Mouse (Mus musculus) myocyte (in vitro differentiated cells): ENCODE data around the gene Dock6.

Experiments used
- POLR2A ChIP-seq: IDR thresholded peaks from one replicate; pipeline ENCODE4 v1.6.1; 2011; ENCODE audit warnings: low read depth, mild to moderate bottlenecking, control low read depth, moderate library complexity; ENCODE audit not compliant: insufficient read length
- POLR2AphosphoS2 ChIP-seq: IDR thresholded peaks from one replicate; pipeline ENCODE4 v1.6.1; 2011; ENCODE audit warnings: low read depth, control low read depth; ENCODE audit not compliant: insufficient read length
- REST ChIP-seq: IDR thresholded peaks from one replicate; pipeline ENCODE4 v1.6.1; 2011; ENCODE audit warnings: mild to moderate bottlenecking, control low read depth, moderate library complexity; ENCODE audit not compliant: insufficient read depth, insufficient read length
- TCF12 ChIP-seq: IDR thresholded peaks from one replicate; pipeline ENCODE4 v1.6.1; 2011; ENCODE audit warnings: mild to moderate bottlenecking, control low read depth; ENCODE audit not compliant: poor library complexity, insufficient read depth, severe bottlenecking
- USF1 ChIP-seq: IDR thresholded peaks from one replicate; pipeline ENCODE4 v1.6.1; 2011; ENCODE audit warnings: low read depth, mild to moderate bottlenecking, control low read depth, moderate library complexity

- TF ChIP-seq POLR2AphosphoS2 (no peak), POLR2A (no peak), REST (no peak), TCF12 (no peak), USF1 (no peak)
Measured at GRCm38 (mm10) chr9:21854894-21855293, 2.5 kb upstream of the Dock6 start.
